Mouse (Mus musculus): ENCODE measurements around the gene Mapkapk2.

The Mapkapk2 gene

GRCm38 (mm10) chr1:131083122-131083521 is 14.5 kb downstream of the Mapkapk2 start:
- no peak for DNase-seq (ENCODE audit: low spot score in 2 of 2)

GRCm38 (mm10) chr1:131080686-131081085 is 16.9 kb downstream of the Mapkapk2 start:
- no peak for DNase-seq (ENCODE audit: low spot score in 2 of 2)

- peak in 1 of 2 experiments; percentile 42 for DNase-seq (ENCODE audit: low spot score in 2 of 2)
Measured at GRCm38 (mm10) chr1:131079762-131080161, 17.9 kb downstream of the Mapkapk2 start.

- no peak for DNase-seq (ENCODE audit: low spot score in 2 of 2)
Measured at GRCm38 (mm10) chr1:131078761-131079330, 18.8 kb downstream of the Mapkapk2 start.

GRCm38 (mm10) chr1:131075098-131075791 is 22.4 kb downstream of the Mapkapk2 start:
- DNase-seq (ENCODE audit: low spot score in 2 of 2) = no peak

GRCm38 (mm10) chr1:131074524-131074938 is 23.1 kb downstream of the Mapkapk2 start:
- DNase-seq (ENCODE audit: low spot score in 2 of 2) = no peak

GRCm38 (mm10) chr1:131072376-131072990 is 25.1 kb downstream of the Mapkapk2 start:
- DNase-seq (ENCODE audit: low spot score in 2 of 2) = no peak

- no peak for DNase-seq (ENCODE audit: low spot score in 2 of 2)
Measured at GRCm38 (mm10) chr1:131069010-131069409, 28.6 kb downstream of the Mapkapk2 start.

- DNase-seq (ENCODE audit: low spot score in 2 of 2) = no peak
Measured at GRCm38 (mm10) chr1:131068011-131068727, 29.5 kb downstream of the Mapkapk2 start.

- no peak for DNase-seq (ENCODE audit: low spot score in 2 of 2)
Measured at GRCm38 (mm10) chr1:131064202-131064601, 33.4 kb downstream of the Mapkapk2 start.

GRCm38 (mm10) chr1:131062821-131063220 is 34.8 kb downstream of the Mapkapk2 start:
- no peak for DNase-seq (ENCODE audit: low spot score in 2 of 2)

GRCm38 (mm10) chr1:131061740-131062254 is 35.8 kb downstream of the Mapkapk2 start:
- DNase-seq (ENCODE audit: low spot score in 2 of 2) = no peak

- peak; percentile 44 to 67 for DNase-seq (ENCODE audit: low spot score in 2 of 2)
Measured at GRCm38 (mm10) chr1:131060290-131061253, 37.1 kb downstream of the Mapkapk2 start.

- no peak for DNase-seq (ENCODE audit: low spot score in 2 of 2)
Measured at GRCm38 (mm10) chr1:131059841-131060240, 37.8 kb downstream of the Mapkapk2 start.

GRCm38 (mm10) chr1:131059411-131059810 is 38.2 kb downstream of the Mapkapk2 start:
- DNase-seq (ENCODE audit: low spot score in 2 of 2) = no peak

- no peak for DNase-seq (ENCODE audit: low spot score in 2 of 2)
Measured at GRCm38 (mm10) chr1:131058431-131058830, 39.2 kb downstream of the Mapkapk2 start.

GRCm38 (mm10) chr1:131054251-131054650 is 43.4 kb downstream of the Mapkapk2 start:
- no peak for DNase-seq (ENCODE audit: low spot score in 2 of 2)

- DNase-seq (ENCODE audit: low spot score in 2 of 2) = no peak
Measured at GRCm38 (mm10) chr1:131053656-131054055, 44.0 kb downstream of the Mapkapk2 start.

GRCm38 (mm10) chr1:131053239-131053638 is 44.4 kb downstream of the Mapkapk2 start:
- peak; percentile 32 to 64 for DNase-seq (ENCODE audit: low spot score in 2 of 2)

GRCm38 (mm10) chr1:131051073-131051472 is 46.6 kb downstream of the Mapkapk2 start:
- DNase-seq (ENCODE audit: low spot score in 2 of 2) = no peak

- no peak for DNase-seq (ENCODE audit: low spot score in 2 of 2)
Measured at GRCm38 (mm10) chr1:131050617-131051016, 47.0 kb downstream of the Mapkapk2 start.
